Mouse (Mus musculus) MEL-GATA-1-ER (cell line): ENCODE results near the gene Anapc2.
A peak's percentile ranks its signal among the peaks of the same experiment; 100 is the strongest.

Experiments
- DNase-seq: peaks from one replicate; pipeline ENCODE4 v3.0.0-alpha.2; 2012; ENCODE audit warnings: low read depth; ENCODE audit errors: extremely low read depth

The Anapc2 gene

GRCm38 (mm10) chr2:25271827-25272511, at the start of gene Anapc2, which contains the start of gene Ssna1:
TSS of gene Anapc2 (plus strand) at chr2:25272478.
TSS of gene Ssna1 (minus strand) at chr2:25272438.
- peak; percentile 80 for DNase-seq

- peak; percentile 65 for DNase-seq
Observed at GRCm38 (mm10) chr2:25223681-25224491, 48.4 kb upstream of the Anapc2 start.

GRCm38 (mm10) chr2:25224492-25224765, 47.8 kb upstream of the Anapc2 start, which contains the start of gene Tubb4b:
TSS of gene Tubb4b (minus strand) at chr2:25224702.
- no peak for DNase-seq

DNA sequence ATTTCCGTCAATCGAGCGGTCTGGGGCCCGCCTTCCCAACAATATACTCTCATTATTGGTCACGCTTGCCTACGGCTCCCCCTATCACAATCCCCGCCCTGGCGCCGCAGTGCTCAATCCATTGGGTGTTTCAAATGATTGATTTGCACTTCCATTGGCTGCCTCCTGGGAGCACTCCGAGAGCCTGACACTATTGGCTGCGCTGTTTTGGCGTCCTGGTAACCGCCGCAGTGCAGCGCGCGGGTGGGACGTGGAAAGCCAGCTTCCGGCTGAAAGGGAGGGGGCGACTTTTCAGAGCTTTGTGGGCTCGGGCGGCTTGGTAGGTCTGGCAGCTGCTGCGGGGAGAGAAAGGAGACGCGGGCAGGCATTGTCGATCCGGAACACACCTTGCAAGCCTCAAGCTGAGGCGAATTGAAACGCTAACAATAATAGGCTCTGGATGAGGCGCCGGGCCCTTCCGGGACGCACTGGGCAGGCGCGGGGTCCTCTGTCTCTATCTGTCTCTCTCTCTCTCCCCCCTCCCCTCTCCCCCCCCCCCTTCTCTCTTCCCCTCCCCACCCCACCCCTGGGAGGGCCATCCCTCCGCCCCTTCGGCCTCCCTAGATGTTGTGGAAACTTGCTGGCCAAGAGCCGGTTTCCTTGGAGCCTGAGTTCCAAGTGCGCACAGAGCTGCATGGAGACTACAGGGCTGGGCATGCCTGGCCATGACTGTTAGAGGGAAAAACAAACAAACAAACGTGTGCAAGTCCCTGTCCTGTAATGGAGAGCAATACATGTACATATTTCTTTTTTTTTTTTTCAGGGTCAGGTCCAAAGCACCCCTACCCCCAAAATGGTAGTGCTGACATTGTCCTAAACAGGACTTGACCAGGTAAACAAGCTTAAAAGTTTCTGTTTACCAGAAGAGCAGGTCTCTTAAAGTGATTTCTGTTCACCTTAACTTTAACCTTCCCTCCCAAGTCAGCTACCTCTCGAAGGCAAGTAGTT, 47.2 kb upstream of the Anapc2 start:
- DNase-seq = peak; percentile 99

GRCm38 (mm10) chr2:25225811-25226379, 46.4 kb upstream of the Anapc2 start:
- DNase-seq = no peak

GRCm38 (mm10) chr2:25226864-25227263, 45.4 kb upstream of the Anapc2 start:
- no peak for DNase-seq

GRCm38 (mm10) chr2:25227406-25227805, 44.9 kb upstream of the Anapc2 start:
- no peak for DNase-seq

DNA sequence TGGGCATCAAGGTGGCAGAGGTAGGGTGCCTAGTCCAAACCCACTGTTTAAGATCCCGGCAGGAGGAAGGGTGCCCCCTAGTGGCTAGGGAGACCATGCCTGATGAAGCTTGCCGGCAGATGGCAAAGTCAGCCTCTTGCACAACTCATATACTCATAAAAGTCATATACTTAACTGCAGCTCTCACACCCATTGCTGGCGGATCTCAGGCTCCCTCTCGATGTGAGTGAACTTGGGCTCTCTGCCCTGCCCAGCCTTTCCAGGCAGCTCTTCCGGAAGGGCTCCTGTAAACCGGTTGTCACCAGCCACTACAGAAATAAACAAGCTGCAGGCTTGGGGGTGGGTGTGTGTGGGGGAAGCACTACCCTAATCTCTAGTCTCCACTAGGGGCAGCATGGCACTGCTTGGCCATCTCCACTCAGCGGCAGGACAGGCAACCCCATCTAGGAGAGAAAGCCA, 43.8 kb upstream of the Anapc2 start:
- peak; percentile 84 for DNase-seq

- no peak for DNase-seq
Observed at GRCm38 (mm10) chr2:25228995-25229530, 43.2 kb upstream of the Anapc2 start.

DNA sequence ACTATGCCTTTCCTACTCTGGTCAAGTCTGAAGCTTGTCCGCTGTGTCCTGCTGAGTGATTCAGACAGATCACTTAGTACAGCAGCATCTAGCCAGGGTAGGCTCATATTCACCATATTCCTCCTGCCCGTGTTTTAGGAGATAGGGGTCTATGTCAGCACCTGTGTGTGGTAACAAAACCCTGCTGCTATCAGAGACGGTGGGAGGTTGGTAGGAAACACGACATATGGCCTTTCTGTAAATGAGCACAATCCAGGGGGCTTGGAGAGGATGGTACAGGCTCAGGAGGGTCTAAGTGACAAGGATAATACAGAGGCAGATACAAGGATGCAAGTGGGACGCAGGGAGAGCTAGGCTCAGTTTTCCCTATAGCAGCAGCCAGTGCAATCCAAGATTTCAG, 42.7 kb upstream of the Anapc2 start:
- DNase-seq = no peak

GRCm38 (mm10) chr2:25230581-25230980, 41.7 kb upstream of the Anapc2 start:
- DNase-seq = no peak

DNA sequence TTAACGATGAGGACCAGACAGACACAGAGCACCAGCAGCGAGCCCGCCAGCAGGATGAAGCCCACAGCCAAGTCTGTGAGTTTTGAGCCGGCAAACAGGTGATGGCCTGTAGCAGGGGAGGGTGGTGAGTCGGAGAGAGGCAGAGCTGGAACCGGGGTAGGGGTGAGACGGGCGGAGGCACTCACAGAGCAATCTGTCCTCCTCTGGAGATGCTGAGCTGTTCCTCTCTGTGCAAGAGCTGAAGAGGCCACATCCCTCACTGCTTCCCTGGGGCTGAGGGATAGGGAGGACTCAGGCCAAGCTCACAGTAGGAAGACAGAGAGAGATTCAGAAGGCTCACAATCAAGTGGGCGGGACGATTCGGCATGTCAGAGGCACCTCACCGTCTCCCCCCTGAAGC, 41.2 kb upstream of the Anapc2 start:
- DNase-seq = no peak

DNA sequence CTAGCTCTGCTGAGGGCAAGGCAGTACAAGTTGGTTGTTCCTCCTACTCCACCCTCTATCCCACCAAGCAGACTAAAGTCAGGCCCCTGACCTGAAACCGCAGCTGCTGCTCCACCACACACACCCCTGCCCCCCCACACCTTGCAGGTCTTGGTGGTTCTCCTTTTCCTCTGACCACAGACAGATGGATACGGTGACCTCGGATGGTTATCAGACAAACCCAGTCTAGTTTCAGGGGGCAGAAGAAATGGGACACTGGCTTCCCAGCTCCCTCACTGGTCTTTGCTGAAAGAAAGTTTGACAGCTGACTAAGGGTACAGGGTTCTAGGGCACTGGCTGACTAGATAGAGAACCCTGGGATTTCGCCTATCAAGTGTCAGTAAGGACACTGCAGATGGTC, 38.9 kb upstream of the Anapc2 start:
- peak; percentile 68 for DNase-seq

GRCm38 (mm10) chr2:25234050-25234449, 38.2 kb upstream of the Anapc2 start, which contains the start of gene Slc34a3:
TSS of gene Slc34a3 (minus strand) at chr2:25234364.
- DNase-seq = no peak

DNA sequence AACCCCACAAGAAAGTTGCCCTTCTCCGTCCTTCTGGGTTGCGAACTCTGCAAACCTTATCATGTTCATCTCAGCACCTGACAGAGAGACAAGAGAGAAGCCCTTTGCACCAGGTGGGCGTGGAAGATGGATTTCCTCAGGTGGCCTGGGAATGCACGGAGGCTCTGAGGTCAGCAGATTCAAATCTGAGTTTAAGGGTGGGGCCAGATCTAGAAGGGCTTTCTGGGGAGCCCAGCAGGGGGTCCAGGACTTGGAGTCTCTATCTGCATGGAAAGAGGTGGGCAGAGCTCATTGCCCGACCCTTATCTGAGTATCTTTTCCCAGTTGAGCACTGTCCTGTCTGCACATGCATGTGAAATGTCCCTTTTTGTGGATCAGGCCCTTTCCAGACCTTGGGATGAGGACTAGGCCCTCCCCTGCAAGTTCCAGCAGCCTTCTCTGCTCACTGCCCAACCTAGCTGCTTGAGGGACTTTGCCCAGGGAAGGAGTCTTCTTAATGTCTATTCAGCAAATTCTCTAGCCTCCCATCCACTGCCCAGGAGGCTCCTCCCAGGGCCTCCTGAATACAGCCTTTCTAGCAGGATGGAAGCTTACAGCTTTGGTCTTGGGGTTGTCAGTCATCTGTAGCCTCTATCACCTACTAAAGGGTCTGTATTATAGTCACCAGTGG, 37.6 kb upstream of the Anapc2 start:
- DNase-seq = no peak

DNA sequence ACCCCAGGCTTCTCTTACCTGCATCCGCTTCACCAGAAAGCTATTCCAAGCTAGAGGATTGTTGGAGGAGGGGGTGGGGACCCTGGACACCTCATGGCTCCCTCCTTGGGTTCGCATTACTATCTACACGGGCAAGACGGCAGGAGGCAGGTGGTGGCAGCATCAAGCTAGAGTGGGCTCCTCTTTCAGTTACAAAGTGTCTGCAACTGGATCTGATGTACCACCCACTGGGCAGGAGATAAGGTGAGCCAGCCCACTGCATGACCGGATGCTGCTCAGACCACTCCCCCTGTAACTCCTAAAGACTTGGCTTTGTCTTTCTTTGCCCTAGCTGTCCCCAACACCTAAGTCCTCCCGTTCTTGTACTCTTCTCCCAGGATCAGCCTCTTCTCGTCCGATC, 35.7 kb upstream of the Anapc2 start, which contains the start of gene Rnf224:
Rnf224 (minus strand) TSS at position 174 of the 400 bp plus-strand sequence.
- no peak for DNase-seq

DNA sequence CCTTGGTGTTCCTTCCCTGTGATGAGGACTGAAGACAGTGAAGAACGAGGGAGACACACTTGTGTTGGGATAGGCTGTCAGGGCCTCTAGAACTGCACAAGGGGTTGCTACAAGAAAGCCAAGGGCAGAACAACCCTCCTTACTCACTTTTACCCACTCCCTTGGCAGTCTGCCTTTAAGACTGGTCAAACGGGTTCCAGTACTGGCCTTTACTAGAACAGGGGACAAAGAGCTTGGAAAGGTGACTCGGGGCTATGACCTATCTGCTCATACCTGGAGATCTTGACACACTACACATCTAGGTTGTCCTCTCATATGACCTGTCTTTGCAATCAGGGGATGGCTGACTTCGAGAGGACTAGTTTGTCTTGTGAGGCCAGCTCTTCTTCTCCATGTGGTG, 34.8 kb upstream of the Anapc2 start:
- DNase-seq = no peak

- no peak for DNase-seq
Observed at GRCm38 (mm10) chr2:25238106-25238505, 34.2 kb upstream of the Anapc2 start.

DNA sequence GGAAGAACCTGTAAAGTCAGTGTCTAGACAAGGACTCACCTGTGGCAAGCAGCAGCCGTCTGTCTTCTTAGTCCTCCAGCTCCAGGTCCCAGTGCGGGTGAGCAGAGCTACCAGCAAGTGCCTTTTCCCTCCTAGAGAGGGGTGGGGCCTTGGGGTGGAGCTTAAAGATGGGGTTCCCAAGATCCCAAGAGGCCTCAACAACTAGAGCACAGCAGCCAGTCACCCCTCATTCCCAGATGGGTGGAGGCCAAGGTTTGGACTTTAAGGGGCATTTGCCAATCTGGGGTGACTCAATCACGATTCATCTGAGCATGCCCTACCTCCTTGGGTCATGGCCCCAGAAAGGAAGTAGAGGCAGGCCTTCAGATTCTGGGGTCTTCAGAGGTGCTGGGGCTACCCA, 32.5 kb upstream of the Anapc2 start:
- DNase-seq = no peak

DNA sequence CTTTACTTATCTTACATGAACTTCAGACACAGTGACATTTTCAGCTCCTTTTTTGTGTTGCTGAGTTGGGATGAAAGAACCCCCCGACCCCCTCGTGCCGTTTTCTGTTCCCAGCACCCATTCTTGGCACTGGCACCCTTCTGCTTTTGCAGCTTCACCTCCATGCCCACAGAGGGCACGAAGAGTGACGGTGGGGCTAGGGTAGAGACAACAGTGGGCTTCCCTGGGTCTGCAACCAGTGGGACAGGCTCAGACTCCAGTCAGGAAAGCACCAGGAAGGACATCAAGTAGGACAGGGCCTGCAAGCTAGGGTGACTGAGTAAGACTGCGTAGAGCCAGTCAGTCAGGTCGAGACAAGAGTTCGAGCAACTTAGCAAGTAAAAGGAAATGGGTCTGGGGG, 32.0 kb upstream of the Anapc2 start:
- no peak for DNase-seq
